Mouse (Mus musculus) left cerebral cortex, adult 2 months (tissue): ENCODE results near the gene a. TPM values are rescaled to one million over a fixed set of nuclear protein-coding genes. Genes with fewer than 3 reads are reported as not detected.
"Not testable (repeated sequence)": the region's sequence is repeated elsewhere in the genome, so short reads cannot be mapped to it uniquely, and the experiment has no call there.

Experiments used
- DNase-seq, 2 experiments: peaks; one replicate each; pipeline ENCODE4 v3.0.0; 2021 to 2022; ENCODE audit warnings: low spot score in 2 of 2, mixed read lengths in 1 of 2; ENCODE audit errors: extremely low spot score in 1 of 2
- H3K27ac ChIP-seq: fragments of 200-600 bp; 2 replicates; pipeline ENCODE4 v1.8.1; 2022
- H3K4me3 ChIP-seq: fragments of 200-600 bp; 2 replicates; pipeline ENCODE4 v1.8.1; 2022
- CTCF ChIP-seq: fragments of 200-600 bp; IDR thresholded peaks from 2 replicates; pipeline ENCODE4 v1.8.1; 2022; ENCODE audit warnings: antibody characterized with exemption, mild to moderate bottlenecking, moderate library complexity
- intact Hi-C: fragments of 180-260 bp; cut with DNase I; formaldehyde crosslinking; loops from one replicate; pipeline ENCODE4 v1.15.1; 2025
- total RNA-seq, 2 experiments: library from RNA; stranded (reverse); gene quantifications; 2 replicates each; pipeline ENCODE4 v1.2.3; 2021

Gene a
- total RNA-seq, 2 experiments from 2014 or later, result not detected

DNA sequence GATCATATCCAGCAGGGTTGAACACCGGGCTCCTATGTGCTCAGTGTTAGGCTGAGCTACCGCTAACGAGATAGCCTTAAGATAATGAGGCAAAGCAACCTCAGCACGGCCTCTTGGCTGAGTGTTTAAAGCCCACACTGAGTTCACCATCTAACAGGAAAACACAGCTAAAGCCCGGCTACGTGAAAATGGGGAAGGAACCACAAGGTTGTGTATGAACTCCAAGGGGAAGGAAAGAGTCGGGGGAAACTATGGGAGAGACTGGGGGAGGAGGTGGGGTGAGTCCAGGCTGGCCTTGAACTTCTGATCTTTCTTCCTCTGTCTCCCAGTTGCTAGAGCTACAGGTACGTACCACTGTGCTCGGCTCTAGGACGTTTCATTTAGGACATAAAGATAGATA, 150.8 kb downstream of the a start:
- Histone ChIP-seq H3K4me3 (no peak overlapping the region), H3K27ac (no peak overlapping the region)
- no peak for DNase-seq
- no peak for TF ChIP-seq CTCF
- intact Hi-C loops, result loop anchor here (2.0 to 10.0 kb wide), 4 partner anchors 229 to 527 kb away; no protein-coding TSS in a partner anchor

DNA sequence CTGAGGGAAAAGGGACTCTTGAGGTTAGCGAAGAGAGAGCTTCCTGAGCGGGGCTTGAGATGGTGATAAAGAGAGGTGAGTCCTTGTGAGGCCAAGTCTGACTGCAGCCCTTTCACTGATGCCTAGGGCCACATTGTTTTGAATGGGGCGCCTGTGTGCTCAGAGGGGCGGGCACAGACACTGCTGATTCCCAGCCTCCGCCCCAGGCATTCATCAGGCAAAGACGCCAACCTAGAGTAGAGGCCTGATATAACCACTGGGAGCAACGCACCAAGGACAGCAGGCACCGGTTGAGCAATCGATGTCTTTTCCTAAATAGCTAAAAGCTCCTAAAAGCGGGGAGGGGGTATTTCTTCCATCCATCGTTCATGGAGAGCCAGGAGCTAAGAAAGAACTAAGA, 151.3 kb downstream of the a start:
- Histone ChIP-seq H3K27ac (no peak overlapping the region), H3K4me3 (no peak overlapping the region)
- no peak for DNase-seq
- no peak for TF ChIP-seq CTCF
- intact Hi-C loops, result loop anchor here (2.0 to 10.0 kb wide), 4 partner anchors 230 to 528 kb away; no protein-coding TSS in a partner anchor

DNA sequence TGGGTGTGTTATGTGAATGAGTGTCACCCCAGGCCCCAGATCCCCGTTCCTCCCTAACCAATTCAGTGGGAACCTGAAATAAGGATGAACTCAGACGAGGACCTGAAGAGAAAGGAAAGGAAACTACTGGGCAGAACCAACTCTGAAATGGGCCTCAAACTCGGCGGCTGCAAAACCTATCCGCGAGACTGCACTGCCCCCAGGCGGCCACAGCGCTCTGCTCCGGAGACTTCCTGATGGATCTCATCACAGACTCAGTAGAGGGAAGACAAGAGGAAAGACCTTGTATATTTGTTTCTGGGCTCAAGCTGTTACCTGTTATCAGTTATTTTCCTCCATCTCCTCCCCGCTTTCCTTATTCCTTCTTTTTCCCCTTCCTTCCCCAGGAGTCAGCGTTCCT, 151.9 kb downstream of the a start:
- intact Hi-C loops, result loop anchor here (2.0 to 10.0 kb wide), 4 partner anchors 230 to 528 kb away; no protein-coding TSS in a partner anchor

DNA sequence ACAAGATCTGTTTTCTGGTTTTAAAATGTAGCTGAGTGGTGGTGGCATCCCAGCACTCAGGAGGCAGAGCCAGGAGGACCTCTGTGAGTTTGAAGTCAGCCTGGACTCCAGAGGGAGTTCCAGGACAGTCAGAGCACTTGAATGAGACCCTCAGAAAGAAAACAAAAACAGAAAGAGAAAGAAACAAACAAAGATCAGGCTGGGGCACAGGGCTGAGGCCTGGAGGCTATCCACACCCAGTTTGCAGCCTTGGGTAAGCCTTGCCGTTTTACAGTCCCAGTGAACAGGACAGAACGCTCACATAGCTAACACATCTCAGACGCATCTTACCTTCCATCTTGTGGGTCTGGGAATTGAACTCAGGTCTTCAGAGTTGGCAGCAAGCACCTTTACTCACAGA, 155.7 kb downstream of the a start:
- intact Hi-C loops, result loop anchor here (10.0 kb wide), 1 partner anchor 532 kb away; no protein-coding TSS in a partner anchor
- no peak for TF ChIP-seq CTCF
- no peak overlapping the region for H3K27ac ChIP-seq
- H3K4me3 ChIP-seq, result no peak overlapping the region
- no peak for DNase-seq

More for the DNA sequence above, 151.9 kb downstream of the a start:
- peak; percentile 90 for TF ChIP-seq CTCF
- H3K4me3 ChIP-seq, result no peak overlapping the region
- peak; percentile 70 to 84 for DNase-seq
- H3K27ac ChIP-seq, result no peak overlapping the region

DNA sequence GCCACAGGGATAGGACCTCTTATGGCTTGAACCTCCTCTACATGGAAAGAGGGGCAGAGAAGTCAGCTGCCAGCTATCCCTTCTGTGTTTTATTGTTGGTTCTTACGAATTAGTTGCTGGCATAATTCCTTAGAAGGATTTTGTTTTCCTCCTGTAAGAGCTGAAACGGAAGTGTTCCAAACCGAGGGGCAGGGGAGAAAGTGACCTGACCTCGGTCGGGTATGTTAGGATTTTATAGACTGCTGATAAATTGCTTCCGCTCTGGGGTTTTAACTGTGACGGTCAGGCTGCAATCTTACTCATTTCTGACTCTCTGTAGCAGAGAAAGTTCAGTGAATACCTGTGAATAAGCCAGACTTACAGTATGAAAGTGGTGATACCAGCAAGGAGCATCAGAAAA, 158.2 kb downstream of the a start:
- intact Hi-C loops, result loop anchor here (10.0 kb wide), 1 partner anchor 535 kb away; no protein-coding TSS in a partner anchor
- no peak for TF ChIP-seq CTCF
- no peak overlapping the region for H3K27ac ChIP-seq
- DNase-seq, result no peak
- no peak overlapping the region for H3K4me3 ChIP-seq

DNA sequence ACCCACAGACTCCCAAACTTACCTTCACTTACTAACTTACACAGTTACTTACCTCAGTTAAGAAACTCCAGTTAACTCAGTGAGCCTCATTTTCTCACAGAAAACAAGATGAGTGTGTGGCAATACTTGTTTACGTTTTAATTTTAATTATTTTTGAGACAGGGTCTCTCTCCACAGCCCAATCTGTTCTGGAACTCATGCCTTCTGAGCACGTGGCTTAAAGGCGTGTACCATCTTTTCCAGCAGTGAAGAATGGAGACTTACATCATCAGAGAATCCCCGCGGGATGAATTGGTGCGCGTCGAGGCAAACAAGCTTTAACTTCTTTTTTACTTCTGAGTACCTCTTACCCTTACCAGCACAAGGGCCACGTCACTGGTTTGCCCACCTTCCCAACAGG, 158.7 kb downstream of the a start:
- intact Hi-C loops, result loop anchor here (10.0 kb wide), 1 partner anchor 535 kb away; no protein-coding TSS in a partner anchor
- TF ChIP-seq CTCF, result no peak

DNA sequence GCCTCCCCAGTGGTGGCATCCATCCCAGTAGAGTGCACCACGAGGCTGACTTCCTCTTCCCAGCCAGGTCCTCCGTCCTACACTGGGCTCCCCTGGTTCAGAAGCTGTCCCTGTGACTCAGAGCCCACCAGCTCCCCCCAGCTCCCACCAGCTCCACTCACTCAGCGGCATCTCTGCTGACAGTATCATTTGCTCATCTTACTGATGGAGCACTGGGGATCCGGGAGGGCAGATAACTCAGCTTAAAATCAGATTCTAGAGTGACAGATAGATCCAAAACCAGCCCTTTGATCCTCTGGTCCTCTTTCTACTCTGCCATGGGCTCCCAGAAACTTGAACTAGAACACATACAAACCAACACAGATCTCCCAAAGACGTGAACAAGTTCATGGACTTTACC, 159.4 kb downstream of the a start:
- TF ChIP-seq CTCF, result no peak
- intact Hi-C loops, result no loop called here
- no peak for DNase-seq
- Histone ChIP-seq H3K4me3 (no peak overlapping the region), H3K27ac (no peak overlapping the region)

More for the DNA sequence above, 158.7 kb downstream of the a start:
- Histone ChIP-seq H3K27ac (no peak overlapping the region), H3K4me3 (no peak overlapping the region)
- DNase-seq, result no peak

DNA sequence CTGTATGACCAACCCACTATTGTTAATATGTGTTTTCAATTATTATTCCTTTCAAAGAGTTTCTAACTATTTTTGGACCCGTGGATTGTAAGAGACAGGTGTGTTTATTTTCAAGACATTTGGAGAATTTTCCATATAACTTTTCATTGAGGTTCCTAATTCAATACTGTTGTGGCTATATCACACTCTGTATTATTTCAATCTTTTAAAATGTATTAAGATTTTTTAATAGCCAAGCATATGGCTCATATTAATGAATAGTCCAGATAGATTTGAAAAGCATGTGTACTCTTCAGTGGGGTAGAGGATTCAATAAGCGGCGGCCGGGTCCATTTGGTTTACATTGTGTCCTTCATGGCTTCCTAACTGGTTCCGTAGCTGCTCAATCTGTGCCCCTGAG, 168.3 kb downstream of the a start:
- no peak for DNase-seq
- no peak overlapping the region for H3K4me3 ChIP-seq
- no peak overlapping the region for H3K27ac ChIP-seq
- TF ChIP-seq CTCF, result no peak
- intact Hi-C loops, result no loop called here

DNA sequence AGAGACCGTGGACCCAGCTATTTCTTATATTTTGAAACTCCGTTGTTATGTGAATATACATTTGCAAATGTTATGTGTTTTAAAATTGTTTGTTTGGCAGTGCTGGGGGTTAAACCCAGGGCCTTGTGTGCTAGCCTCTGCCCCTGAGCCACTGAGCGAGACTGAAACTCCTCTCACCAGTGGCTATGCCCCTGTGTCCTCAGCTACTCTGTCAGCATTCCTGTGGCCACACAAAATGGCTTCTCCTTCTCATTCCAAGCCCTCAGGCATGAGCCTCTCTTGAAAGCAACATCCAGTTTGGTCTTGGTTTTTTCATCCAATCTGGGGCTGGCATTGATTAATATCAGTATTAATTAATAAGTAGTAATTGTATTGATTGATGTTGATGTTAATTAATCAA, 168.7 kb downstream of the a start:
- TF ChIP-seq CTCF, result no peak
- intact Hi-C loops, result no loop called here
- Histone ChIP-seq H3K4me3 (no peak overlapping the region), H3K27ac (no peak overlapping the region)
- DNase-seq, result no peak

DNA sequence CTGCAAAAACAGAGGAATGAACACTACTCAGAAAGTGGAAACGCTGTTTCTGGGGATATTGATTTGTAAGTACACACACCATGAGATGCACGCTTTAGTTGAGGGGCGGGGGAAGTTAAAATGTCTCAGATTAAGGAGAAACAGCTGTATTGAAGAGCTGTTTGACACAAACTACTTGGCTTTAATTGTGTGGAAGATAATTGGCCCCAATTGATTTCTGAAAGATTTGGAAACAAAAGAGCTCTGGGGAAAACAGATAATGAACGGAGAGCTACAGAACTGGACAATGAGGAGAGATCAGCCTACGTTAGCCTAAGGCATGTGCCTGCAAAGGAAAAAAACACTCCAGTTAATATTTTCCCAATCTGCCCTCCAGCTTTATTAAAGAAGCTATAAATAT, 172.0 kb downstream of the a start:
- no peak overlapping the region for H3K27ac ChIP-seq
- H3K4me3 ChIP-seq, result no peak overlapping the region
- DNase-seq, result no peak
- no peak for TF ChIP-seq CTCF
- intact Hi-C loops, result no loop called here

DNA sequence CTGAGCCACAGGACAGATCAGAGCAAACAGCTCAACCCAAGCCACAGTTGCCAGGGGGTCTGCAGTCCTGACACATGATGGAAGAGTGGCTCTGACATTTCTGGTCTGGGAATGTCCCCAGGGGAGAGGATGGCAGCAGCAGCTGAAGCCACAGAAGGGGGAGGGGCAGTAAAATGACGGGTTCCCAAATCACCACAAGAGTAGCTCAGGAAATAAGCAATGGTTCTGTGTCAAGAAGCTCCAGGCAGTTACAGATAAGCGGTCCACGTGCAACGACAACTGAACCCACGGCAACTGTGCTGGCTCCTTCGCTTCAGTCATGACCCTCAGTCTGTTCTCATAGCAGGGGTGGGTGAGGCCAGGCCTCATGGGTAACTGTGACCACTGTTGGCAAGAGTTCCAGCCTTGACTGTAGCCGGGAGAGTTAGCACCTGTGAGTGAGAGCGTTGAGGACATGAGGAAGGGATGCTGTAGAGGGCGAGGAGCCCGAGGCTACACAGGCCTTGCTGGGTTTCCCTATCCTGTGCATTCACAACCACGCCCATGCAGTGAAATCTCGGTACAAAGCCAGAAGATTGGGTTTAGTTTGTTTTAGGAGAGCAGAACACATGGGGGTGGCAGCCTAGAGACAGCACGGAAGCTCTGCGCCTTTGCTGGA, 178.7 kb downstream of the a start:
- intact Hi-C loops, result loop anchor here (2.0 to 10.0 kb wide), 2 partner anchors 49 to 135 kb away; no protein-coding TSS in a partner anchor
- DNase-seq, H3K27ac ChIP-seq, H3K4me3 ChIP-seq: not testable (repeated sequence)

DNA sequence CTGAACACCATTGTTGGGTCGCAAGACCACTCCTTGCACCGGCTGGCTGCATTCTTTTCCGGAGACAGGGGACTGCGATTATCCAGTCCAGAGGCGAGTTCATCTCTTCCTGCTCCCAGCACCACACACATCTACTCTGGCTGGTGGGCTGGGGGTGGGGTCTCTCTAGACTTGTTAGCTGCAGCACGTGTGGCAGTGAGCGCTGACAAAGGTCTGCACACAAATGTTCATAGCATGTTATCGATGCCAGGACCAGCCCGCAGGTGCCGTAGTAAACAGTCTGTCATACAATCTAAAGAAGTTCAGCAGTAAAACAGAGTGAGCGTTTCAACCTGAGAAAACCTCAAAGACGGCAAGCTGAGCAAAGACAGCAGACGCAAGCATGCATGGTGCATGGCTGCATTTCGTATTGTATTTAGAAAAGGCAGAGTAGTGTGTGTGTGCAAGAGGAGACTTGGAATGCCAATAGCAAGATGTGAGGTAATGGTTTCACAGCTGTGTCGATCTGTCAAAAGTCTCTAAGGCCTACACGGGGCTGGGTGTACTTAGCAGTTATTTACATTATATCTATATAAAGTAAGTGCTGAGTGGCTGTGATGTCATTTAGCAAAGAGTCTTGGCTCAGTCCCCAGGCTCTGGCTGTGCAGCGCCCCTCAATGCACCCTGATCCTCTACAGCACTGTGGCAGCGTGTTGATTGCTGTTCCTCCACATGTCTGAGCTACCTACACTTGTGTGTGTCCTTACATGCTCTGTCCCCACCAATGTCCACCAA, 180.9 kb downstream of the a start:
- H3K4me3 ChIP-seq, result no peak overlapping the region
- TF ChIP-seq CTCF, result no peak
- no peak overlapping the region for H3K27ac ChIP-seq
- intact Hi-C loops, result loop anchor here (2.0 to 10.0 kb wide), 2 partner anchors 51 to 133 kb away; no protein-coding TSS in a partner anchor
- no peak for DNase-seq
